Mouse (Mus musculus) thymus, adult 2 months (tissue): Measurements from ENCODE around the gene Zfp821.

Experiments
- CTCF ChIP-seq: fragments of 200-500 bp; IDR thresholded peaks from 2 replicates; pipeline ENCODE4 v1.5.1; 2012; ENCODE audit warnings: mild to moderate bottlenecking, control low read depth, low read length, moderate library complexity, borderline replicate concordance; ENCODE audit not compliant: control insufficient read depth, poor library complexity, insufficient read depth; ENCODE audit errors: extremely low read depth
- POLR2A ChIP-seq: fragments of 200-500 bp; IDR thresholded peaks from 2 replicates; pipeline ENCODE4 v1.6.1; 2012; ENCODE audit warnings: mild to moderate bottlenecking, low read length, control low read depth, moderate library complexity; ENCODE audit not compliant: control insufficient read depth, poor library complexity, insufficient read depth; ENCODE audit errors: extremely low read depth

- TF ChIP-seq POLR2A (no peak), CTCF (no peak)
Observed at GRCm38 (mm10) chr8:109725106-109725505, 19.8 kb downstream of the Zfp821 start.
